Mouse (Mus musculus): ENCODE measurements around the gene Ndufaf8. TPM values are rescaled to one million over a fixed set of nuclear protein-coding genes. Genes with fewer than 3 reads are reported as not detected.

Gene Ndufaf8
- polyA plus RNA-seq, 1 experiment from 2014 or later, result 78.5 TPM

GRCm38 (mm10) chr11:120148201-120148855, 49.6 kb downstream of the Ndufaf8 start:
- Histone ChIP-seq H3K27ac (no peak overlapping the region), H3K9me3 (replicated peaks) (no peaks in the 10 kb centered on the region), H3K27me3 (ENCODE audit: low read depth, poor library complexity, severe bottlenecking) (no peaks in the 10 kb centered on the region), H3K36me3 (peaks cover 35% of the 10 kb centered on the region), H3K4me3 (no peak overlapping the region), H3K4me1 (peaks cover 32% of the 10 kb centered on the region)
- DNase-seq (ENCODE audit: low spot score), result no peak
- 90% methylated on average over 8 of the region's 8 CpGs for WGBS

- peaks cover 30% of the 10 kb centered on the region for H3K4me1 ChIP-seq
- no peak for DNase-seq (ENCODE audit: low spot score)
- 50% methylated on average over 6 of the region's 6 CpGs for WGBS
- H3K27me3 ChIP-seq (ENCODE audit: low read depth, poor library complexity, severe bottlenecking), result no peaks in the 10 kb centered on the region
- peaks cover 26% of the 10 kb centered on the region for H3K36me3 ChIP-seq
- H3K4me3 ChIP-seq, result peak overlapping the region; percentile 93
- H3K9me3 ChIP-seq (replicated peaks), result no peaks in the 10 kb centered on the region
- H3K27ac ChIP-seq, result peak overlapping the region; percentile 89; the same call in 1 of the 2 replicates
Observed at GRCm38 (mm10) chr11:120149510-120150200, 50.9 kb downstream of the Ndufaf8 start.

Small RNA genes within 50 kb of the gene (microRNA-seq; reads per million reads assigned to microRNA genes)
- not detected for gene Gm25948

Other genes starting within 250 kb of the Ndufaf8 start
- 123 and 127 TPM in 2 replicates for gene Chmp6, start 185.5 kb upstream of the Ndufaf8 start, polyA plus RNA-seq (2016; fragmentation: Nextera tagmentation; extraction: Ambion mirVana)
- gene Baiap2, start 156.2 kb upstream of the Ndufaf8 start, polyA plus RNA-seq (2016; fragmentation: Nextera tagmentation; extraction: Ambion mirVana), result 13.3 and 13.8 TPM in 2 replicates
- gene Aatk, start 51.8 kb upstream of the Ndufaf8 start, polyA plus RNA-seq (2016; fragmentation: Nextera tagmentation; extraction: Ambion mirVana), result 0.78 and 1.7 TPM in 2 replicates
- 46.7 and 55.2 TPM in 2 replicates for gene Cep131, start 12.1 kb upstream of the Ndufaf8 start, polyA plus RNA-seq (2016; fragmentation: Nextera tagmentation; extraction: Ambion mirVana)
- gene Tepsin, start 197 bp upstream of the Ndufaf8 start, polyA plus RNA-seq (2016; fragmentation: Nextera tagmentation; extraction: Ambion mirVana), result 21.4 and 23.0 TPM in 2 replicates
- 99.6 and 99.8 TPM in 2 replicates for gene Slc38a10, start 52.4 kb downstream of the Ndufaf8 start, polyA plus RNA-seq (2016; fragmentation: Nextera tagmentation; extraction: Ambion mirVana)
- gene Bahcc1, start 134.0 kb downstream of the Ndufaf8 start, polyA plus RNA-seq (2016; fragmentation: Nextera tagmentation; extraction: Ambion mirVana), result 19.9 and 20.3 TPM in 2 replicates
- 3,099 and 3,197 TPM in 2 replicates for gene Actg1, start 249.6 kb downstream of the Ndufaf8 start, polyA plus RNA-seq (2016; fragmentation: Nextera tagmentation; extraction: Ambion mirVana)

All from limb, embryonic 10.5 days (tissue).